Mouse (Mus musculus): Measurements from ENCODE around the gene Cep170b.

- TF ChIP-seq CTCF (IDR thresholded peaks at IDR 0.05; ENCODE audit: low read depth) (no peak), EP300 (IDR thresholded peaks at IDR 0.05; ENCODE audit: low read depth) (no peak)
Observed at GRCm38 (mm10) chr12:112766586-112766985, 46.3 kb downstream of the Cep170b start.

Data from liver, embryonic 14.5 days (tissue).